Mouse (Mus musculus) 416B (cell line): Measurements from ENCODE around the gene Chpf.

Source experiments
- DNase-seq: peaks from one replicate; pipeline ENCODE4 v3.0.0; 2011; ENCODE audit warnings: low read depth

Gene Chpf

GRCm38 (mm10) chr1:75478916-75479634 is at the start of gene Chpf, which contains the start of gene Tmem198:
TSS of gene Chpf (minus strand) at chr1:75479307.
TSS of gene Tmem198 (plus strand) at chr1:75479532.
- no peak for DNase-seq

GRCm38 (mm10) chr1:75524679-75525078 is 45.6 kb upstream of the Chpf start:
- no peak for DNase-seq

DNA sequence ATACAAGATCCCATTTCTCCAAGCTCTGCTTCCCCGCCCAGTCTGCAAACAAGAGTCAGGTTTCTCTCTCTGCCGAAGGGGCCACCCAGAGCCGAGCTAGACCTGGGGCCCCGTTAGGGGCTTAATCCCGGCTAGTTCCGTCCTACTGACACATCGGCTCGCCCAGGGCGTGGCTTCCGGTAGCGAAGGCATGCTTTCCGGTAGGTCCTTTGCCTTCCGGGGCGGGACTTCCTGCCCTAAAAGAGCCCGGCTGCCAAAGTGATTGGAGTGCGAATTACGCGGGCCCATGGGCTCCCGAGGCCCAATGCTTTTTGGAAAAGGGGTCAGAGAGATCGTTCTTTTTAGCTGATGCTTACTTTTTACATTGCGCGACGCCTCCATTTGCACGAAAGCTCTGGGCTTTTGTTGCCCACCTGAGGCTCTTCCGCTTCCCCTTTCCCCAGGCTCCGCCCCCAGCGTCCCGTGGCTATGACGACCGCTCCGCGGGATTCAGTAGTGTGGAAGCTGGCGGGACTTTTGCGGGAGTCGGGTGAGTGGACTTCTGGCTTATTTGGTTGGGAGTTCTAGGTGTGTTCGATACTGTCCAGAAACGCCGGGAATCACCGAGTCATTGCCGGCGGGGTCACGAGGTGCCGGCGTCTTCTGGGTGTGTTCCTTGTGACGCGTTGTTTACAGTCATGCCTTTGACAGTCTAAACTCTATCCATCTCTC is 42.4 kb upstream of the Chpf start, which contains the start of gene Stk11ip:
TSS of gene Stk11ip (plus strand) at position 209 of the 711 bp plus-strand sequence.
- peak; percentile 94 for DNase-seq

- DNase-seq = no peak
Measured at GRCm38 (mm10) chr1:75519576-75519975, 40.5 kb upstream of the Chpf start.

DNA sequence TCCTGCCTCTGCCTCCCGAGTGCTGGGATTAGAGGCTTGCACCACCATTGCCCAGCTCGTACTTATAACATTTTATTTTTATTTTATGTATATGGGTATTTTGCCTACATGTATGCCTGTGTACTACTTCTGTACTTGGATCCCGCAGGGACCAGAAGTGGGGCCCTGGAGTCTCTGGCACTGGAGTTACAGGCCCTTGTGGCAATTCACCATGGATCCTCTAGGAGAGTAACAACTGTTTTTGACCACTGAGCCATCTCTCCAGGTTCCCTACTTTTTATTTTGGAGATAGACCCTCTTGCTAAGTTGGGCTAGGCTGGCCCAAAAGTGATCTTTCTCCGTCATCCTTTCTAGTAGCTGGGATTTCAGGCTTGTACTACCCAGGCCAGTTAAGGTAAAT is 39.3 kb upstream of the Chpf start:
- DNase-seq = no peak

- no peak for DNase-seq
Measured at GRCm38 (mm10) chr1:75517984-75518383, 38.9 kb upstream of the Chpf start.

DNA sequence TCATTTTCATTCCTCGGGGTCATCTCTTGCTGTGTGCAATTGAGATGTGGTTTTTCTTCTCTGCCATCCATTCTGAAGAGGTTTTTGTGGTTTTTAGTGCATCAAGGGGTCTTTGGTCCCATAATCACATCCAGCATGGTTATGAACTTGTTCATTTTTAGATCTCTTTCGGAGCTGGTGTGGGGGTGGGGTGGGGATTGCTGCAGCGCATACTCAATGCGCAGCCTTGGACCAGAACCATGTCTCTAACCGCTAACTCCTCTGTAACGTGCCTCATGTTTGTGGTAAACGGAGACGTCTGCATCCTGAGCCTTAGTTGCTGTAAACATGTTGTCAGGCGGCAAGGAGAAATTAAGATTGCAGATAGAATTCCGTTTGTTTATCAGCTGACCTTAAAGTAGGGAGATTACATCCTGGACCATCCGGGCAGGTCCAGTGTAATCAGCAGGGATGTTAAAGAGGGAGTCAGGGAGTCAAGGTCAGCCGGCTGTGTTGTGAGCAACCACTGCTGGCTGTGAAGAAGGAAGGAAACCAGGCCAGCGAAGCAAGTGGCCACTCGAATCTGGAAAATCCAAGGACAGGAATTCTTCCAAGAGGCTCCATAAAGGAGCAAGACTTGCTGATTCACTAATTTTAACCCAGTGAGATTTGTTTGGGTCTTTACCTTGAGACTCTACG is 37.7 kb upstream of the Chpf start:
- no peak for DNase-seq

DNA sequence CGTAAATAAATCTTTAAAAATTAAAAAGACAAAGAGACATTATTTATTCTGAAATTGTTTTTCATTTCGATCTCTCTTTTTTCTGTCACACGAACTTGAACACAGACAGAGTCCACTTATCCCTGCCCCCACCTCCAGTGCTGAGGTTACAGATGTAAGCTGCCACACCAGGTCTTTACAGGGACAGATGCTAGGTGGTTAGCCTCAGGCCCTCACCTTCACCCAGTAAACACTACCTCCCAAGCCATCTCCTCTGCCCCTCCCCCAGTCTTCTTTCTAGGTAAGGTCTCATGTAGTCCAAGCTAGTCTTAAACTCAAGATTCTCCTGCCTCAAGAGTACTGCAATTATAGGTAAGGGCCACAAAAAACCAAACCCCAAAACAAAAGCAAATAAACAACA is 33.4 kb upstream of the Chpf start:
- DNase-seq = no peak

- no peak for DNase-seq
Measured at GRCm38 (mm10) chr1:75511437-75512210, 32.5 kb upstream of the Chpf start.

DNA sequence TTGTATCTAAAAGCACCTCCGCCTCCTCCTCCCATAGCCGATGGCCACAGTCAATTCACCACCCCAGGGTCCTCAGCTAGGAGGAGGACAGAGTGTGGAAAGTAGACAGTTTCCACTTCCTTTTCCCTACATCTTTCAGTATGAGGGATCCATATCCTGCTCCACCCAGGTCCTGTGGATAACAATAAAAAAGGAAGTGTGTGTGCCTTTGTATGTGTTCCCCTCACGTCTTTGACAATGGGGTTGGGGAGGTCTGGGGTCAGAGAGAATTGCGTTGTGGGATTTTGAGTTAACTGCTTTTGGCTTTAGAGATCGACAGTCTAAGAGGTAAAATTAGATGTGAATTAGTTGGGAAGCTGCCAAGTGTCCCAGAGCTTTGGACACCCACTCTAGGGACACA is 31.0 kb upstream of the Chpf start:
- no peak for DNase-seq

DNA sequence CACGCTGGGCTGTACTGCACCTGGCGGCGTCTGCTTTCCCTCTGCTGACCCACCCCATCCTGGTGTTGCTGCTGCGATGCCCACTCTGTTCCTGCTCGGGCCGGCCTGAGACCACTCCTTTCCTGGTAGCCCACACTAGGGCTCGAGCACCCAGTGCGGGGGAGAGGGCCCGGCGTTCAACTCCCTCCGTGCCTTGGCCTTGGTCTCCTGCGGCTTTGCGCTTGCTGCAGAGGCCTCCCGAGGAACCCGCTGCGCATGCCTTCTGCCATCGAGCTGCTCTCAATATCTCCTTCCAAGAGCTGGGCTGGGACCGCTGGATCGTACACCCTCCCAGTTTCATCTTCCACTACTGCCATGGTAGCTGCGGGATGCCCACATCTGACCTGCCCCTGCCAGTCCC is 30.5 kb upstream of the Chpf start:
- DNase-seq = no peak

GRCm38 (mm10) chr1:75507006-75507405 is 27.9 kb upstream of the Chpf start, which contains the start of gene Inha:
TSS of gene Inha (plus strand) at chr1:75507077.
- DNase-seq = no peak

- DNase-seq = no peak
Measured at GRCm38 (mm10) chr1:75505956-75506831, 27.1 kb upstream of the Chpf start, which contains the start of gene Obsl1. TSS of gene Obsl1 (minus strand) at chr1:75506452.

DNA sequence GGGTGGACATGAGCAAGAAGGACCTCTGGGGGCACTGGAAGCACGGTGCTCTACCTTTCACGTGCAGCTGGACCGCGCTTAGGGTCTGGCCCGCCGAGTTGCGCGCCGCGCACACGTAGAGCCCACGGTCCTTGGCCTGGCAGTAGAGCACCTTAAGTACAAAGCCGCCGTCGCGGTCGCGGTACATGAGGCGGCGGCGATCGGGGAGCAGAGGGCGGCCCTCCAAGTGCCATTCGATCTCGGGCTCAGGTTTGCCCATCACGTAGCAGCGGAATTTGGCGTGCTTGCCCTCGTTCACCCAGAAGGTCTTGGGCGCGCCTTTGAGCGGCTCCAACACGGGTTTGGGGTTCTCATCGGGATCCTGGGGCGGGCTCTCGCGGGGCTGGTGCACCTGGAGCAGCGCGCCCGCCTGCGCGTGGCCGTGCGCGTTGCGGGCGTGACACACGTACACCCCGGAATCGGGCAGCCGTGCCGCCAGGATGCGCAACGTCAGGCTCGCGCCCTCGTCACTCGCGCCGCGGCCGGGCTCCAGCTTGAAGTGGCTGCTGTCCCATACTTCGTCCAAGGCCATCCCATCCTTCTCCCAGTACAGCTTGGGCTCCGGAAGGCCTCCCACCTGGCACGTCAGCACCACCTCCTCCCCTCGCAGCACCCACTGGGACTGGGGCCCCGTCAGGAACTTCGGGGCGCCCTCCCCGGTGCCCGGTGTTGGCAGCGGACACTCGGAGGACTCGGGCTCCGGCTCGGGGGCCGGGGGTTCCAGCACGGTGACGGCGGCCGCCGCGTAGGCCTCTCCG is 26.2 kb upstream of the Chpf start:
- DNase-seq = no peak

DNA sequence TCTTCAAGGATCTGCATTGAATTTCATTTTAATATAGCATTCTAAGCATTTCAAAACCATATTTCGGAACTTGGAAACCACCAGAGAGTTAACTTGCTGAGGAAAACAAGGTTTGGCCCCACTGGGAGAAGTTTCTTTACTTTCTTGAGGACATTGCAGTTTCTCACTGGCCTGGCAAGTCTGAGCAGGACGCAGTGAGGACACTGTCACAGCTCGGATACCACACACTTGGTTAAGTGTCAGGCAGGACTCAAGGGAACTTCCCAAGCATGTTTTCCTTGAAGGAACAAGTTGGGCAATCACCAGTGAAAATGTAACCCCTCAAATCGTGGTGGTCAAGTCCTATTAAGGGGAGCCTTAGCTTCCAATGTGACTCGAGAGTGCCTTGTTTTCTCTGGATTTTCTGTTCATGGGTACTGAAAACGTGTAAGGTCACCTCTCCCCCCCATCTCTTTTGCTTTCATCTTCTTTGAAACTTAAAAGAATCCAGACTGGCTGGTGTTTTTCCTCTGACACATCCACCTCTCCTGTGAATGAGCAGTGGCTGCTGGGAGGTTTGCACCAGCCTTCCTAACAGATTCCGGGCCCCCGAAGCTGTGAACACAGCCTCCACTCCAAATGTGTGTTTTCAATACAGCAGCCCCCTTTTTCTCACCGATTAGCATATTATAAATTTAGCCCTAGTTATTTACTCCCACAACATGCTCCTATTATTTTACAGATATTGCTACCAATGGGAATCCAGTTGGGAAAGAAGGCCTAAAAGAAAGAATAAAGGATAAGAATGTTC is 25.3 kb upstream of the Chpf start:
- no peak for DNase-seq

DNA sequence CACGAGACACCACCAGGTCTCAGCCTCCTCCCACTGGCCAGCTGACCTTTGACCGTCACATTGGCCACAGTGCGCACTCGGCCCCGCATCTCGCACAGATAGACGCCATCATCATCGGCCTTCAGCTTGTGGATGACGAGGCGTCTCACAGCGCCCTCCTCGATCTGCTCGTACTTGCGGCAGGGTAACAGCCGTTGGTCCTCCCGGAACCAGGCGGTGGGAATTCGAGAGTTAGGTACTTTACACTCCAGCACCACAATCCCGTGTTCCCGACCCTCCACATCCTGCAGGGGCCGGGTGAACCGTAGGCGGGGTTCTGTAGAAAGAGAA is 24.5 kb upstream of the Chpf start:
- no peak for DNase-seq

DNA sequence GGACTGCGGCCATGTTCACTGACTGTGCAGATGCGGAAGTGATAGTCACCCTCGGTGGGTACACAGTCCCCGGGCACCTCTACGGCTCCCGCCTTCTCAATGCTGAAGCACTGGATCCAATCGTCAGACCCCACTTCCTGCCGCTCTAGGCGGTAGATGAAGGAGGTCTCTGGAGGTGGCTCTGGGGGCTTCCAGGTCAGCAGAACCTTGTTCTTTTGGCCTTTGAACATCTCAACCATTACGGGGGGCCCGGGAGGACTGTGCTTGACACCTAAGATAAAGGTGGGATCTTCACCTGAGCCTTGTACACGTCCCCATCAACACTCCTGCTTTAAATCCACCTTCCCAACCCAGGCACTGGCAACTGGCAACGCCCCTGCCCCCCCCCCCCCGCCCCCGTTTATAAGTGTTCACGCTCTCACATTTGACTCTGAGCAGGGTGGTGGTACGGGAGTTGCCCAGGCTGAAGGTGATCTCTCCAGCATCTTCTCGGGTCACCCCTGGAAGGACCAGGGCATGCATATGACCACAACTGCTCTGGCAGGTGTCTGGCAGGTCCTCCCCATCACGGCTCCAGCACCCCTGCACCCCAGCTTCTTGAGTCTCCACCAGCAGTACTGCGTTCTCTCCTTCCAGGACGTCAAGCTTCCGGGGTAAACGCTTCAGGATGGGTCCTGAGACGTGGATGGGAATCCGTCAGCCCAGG is 24.0 kb upstream of the Chpf start:
- no peak for DNase-seq

- no peak for DNase-seq
Measured at GRCm38 (mm10) chr1:75501905-75502304, 22.8 kb upstream of the Chpf start.

DNA sequence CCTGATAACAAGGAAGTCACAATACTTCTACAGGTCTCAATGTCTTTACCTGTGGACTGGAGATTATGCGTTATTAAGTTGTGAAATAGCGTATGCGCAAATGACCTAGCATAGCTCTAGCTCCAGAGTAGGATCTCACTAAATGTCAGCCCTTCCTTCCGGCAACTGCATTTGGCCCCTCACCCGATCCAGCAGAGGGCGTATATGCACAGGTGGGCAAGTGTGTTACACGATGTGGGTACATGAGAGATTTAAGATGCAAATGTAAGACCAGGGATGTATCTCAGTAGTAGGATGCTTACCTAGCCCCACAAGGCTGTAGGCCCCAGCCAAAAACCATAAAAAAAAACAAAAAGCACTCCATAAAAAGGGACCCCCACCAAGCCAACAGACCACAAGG is 20.3 kb upstream of the Chpf start:
- peak; percentile 10 for DNase-seq
